Mouse (Mus musculus) CD8-positive naive resting alpha-beta T cell, adult 2 months (primary cell): ENCODE data around the gene St3gal6.

Source experiments
- DNase-seq, 2 experiments: peaks; one replicate each; pipeline ENCODE4 v3.0.0; 2022; ENCODE audit warnings: low read depth in 2 of 2, low spot score in 2 of 2

The St3gal6 gene

DNA sequence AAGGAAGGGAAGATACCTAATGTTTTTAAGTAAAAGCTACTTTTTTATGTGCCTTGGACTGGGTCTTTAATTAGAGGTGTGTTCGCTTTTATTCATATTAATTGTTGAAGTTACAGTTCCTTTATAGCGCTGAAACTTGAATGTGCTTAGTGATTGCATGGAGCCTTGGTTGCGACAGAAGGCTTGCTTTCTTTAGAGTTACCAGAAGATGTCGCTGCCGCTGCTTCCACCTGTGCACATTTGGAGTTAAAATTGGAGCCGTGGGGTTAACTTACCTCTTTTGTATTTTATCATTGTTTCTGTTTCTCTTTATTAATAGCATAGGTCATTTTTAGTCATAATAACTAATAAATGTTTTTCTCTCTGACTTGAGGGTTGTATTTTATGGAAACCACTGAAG is 79.3 kb downstream of the St3gal6 start:
- DNase-seq, result no peak

DNA sequence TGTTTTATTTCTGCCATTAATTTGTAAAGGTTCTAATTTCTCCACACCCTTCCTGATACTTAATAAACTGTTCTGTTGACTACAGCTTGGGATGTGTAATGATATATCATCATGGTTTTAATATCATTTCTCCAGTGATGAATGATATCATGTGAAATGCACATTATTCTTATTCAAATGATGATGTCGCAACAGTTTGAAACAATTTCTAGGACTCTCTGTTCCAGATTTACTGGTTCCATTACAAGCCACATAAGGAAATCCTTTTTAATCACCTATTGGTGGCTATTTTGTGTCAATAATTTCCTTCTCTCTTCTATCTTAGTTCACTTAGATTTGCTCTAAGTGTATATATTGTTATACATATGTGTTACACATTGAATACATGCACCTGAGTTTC is 91.7 kb downstream of the St3gal6 start:
- no peak for DNase-seq

DNA sequence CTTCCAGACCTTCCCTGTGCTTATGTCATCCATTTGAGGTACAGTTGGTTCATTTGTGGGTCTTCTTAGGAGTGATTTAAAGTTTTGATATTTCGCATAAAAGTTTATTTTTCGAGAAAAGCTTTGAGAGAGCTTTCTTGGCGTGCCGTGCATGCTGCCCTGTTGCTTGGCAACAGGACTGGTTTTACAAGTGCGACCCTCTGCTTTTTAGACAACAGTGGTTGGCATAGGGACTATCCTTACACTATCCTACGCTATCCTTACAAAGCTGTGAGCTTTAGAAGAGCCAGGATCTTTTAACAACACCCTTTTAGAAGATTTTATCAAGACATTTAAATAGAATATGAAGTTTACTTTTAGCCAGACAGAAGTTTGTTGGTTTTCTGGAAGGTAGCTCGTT is 93.8 kb downstream of the St3gal6 start:
- no peak for DNase-seq

DNA sequence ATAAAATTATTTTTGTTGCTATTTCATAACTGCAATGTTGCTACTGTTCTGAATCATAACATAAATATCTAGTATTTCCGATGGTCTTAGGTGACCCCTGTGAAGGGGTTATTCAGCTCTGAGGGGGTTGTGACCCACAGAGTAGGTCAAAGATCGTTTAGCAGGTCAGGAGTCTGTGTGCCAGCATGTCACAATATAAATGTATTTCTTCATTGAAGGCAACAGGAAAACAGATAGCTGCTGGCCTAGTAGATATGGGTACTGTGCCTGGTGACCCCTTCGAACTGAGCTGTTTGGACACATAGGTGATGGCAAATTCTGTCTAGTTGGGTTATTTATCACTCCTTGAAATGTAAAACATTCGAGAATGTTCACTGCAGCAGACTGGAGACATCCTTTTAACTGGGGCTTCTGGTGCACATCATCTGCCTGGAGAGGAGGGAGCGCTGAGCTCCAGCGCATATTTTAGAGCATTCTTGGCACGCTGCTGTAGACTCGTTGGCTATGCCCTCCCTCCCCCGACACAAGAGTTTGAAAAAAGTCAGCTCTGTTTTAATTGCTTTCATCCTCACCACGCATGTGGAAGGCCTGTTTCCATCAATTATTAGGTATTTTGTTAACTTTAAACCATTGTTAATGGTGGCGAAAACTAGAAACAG is 102.2 kb downstream of the St3gal6 start:
- DNase-seq, result no peak
